Mouse (Mus musculus) T-helper 2 cell (primary cell): ENCODE results near the gene Dkk3.
"Not testable (repeated sequence)": the region's sequence is repeated elsewhere in the genome, so short reads cannot be mapped to it uniquely, and the experiment has no call there.

ENCODE experiments used
- in situ Hi-C: fragments of 300-600 bp; cut with MboI, MseI; formaldehyde crosslinking; loops from one replicate; pipeline ENCODE4 v1.15.1; 2025; ENCODE audit warnings: high pct_unique_total_duplicates

The Dkk3 gene

GRCm38 (mm10) chr7:112169955-112170692, 11.3 kb upstream of the Dkk3 start:
- in situ Hi-C loops: no loop called here

- in situ Hi-C loops: no loop called here
Observed at GRCm38 (mm10) chr7:112165593-112165992, 6.7 kb upstream of the Dkk3 start.

- in situ Hi-C loops: not testable (repeated sequence)
Observed at GRCm38 (mm10) chr7:112165032-112165431, 6.2 kb upstream of the Dkk3 start.

- in situ Hi-C loops: no loop called here
Observed at GRCm38 (mm10) chr7:112164430-112164829, 5.6 kb upstream of the Dkk3 start.

GRCm38 (mm10) chr7:112159835-112160234, 978 bp upstream of the Dkk3 start:
- in situ Hi-C loops: no loop called here

GRCm38 (mm10) chr7:112158316-112158741, 528 bp downstream of the Dkk3 start:
- in situ Hi-C loops: no loop called here

GRCm38 (mm10) chr7:112157584-112158315, 1.1 kb downstream of the Dkk3 start:
- in situ Hi-C loops: no loop called here

GRCm38 (mm10) chr7:112155194-112155593, 3.7 kb downstream of the Dkk3 start:
- in situ Hi-C loops: no loop called here

- in situ Hi-C loops: no loop called here
Observed at GRCm38 (mm10) chr7:112154445-112154844, 4.4 kb downstream of the Dkk3 start.

- in situ Hi-C loops: no loop called here
Observed at GRCm38 (mm10) chr7:112149113-112149512, 9.7 kb downstream of the Dkk3 start.

- in situ Hi-C loops: no loop called here
Observed at GRCm38 (mm10) chr7:112147979-112148378, 10.9 kb downstream of the Dkk3 start.

- in situ Hi-C loops: no loop called here
Observed at GRCm38 (mm10) chr7:112144646-112145179, 14.1 kb downstream of the Dkk3 start.

- in situ Hi-C loops: no loop called here
Observed at GRCm38 (mm10) chr7:112143978-112144377, 14.9 kb downstream of the Dkk3 start.

- in situ Hi-C loops: no loop called here
Observed at GRCm38 (mm10) chr7:112143090-112143500, 15.8 kb downstream of the Dkk3 start.

GRCm38 (mm10) chr7:112142616-112143015, 16.2 kb downstream of the Dkk3 start:
- in situ Hi-C loops: no loop called here

GRCm38 (mm10) chr7:112140725-112141124, 18.1 kb downstream of the Dkk3 start:
- in situ Hi-C loops: no loop called here

GRCm38 (mm10) chr7:112138509-112139405, 20.1 kb downstream of the Dkk3 start:
- in situ Hi-C loops: no loop called here

- in situ Hi-C loops: no loop called here
Observed at GRCm38 (mm10) chr7:112138168-112138508, 20.7 kb downstream of the Dkk3 start.

GRCm38 (mm10) chr7:112136537-112136936, 22.3 kb downstream of the Dkk3 start:
- in situ Hi-C loops: no loop called here

GRCm38 (mm10) chr7:112135161-112135560, 23.7 kb downstream of the Dkk3 start:
- in situ Hi-C loops: no loop called here

- in situ Hi-C loops: no loop called here
Observed at GRCm38 (mm10) chr7:112133277-112133676, 25.6 kb downstream of the Dkk3 start.

- in situ Hi-C loops: no loop called here
Observed at GRCm38 (mm10) chr7:112132005-112132404, 26.9 kb downstream of the Dkk3 start.
